Mouse (Mus musculus): ENCODE results near the gene Cntd1. TPM values are rescaled to one million over a fixed set of nuclear protein-coding genes. Genes with fewer than 3 reads are reported as not detected.

Cntd1 gene
- polyA plus RNA-seq, 1 experiment from 2014 or later, result 0.26 TPM

DNA sequence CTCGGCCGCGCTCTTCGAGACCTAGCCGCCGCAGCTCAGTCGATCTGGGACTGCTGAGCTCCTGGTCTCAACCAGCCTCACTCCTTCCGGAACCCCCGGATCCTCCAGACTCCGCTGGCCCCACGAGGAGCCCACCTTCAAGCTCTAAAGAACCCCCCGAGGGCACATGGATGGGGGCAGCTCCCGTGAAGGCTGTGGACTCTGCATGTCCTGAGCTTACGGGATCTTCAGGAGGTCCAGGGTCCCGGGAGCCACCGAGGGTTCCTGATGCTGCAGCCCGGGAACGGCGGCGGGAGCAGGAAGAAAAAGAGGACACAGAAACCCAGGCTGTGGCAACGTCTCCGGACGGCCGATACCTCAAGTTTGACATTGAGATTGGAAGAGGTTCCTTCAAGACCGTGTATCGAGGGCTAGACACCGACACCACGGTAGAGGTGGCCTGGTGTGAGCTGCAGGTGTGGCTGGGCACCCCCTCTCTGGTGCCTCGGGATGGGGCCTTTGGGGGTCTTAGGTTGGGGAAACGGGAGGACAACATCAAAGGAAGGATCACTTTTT, 17.9 kb upstream of the Cntd1 start:
- Histone ChIP-seq H3K9me3 (ENCODE audit: control insufficient read depth) (no peaks in the 10 kb centered on the region), H3K4me3 (ENCODE audit: low read depth, low read length) (peak overlapping the region; percentile 57), H3K4me2 (replicated peaks; ENCODE audit: low read depth) (peak overlapping the region; percentile 99), H3K4me1 (replicated peaks; ENCODE audit: control insufficient read depth, insufficient read depth, low read length) (0 out of 2 replicates have a peak, but pooled peaks cover 10% of the 10 kb centered on the region), H3K9ac (ENCODE audit: low read depth, low read length) (peak overlapping the region; percentile 70), H3K27me3 (replicated peaks; ENCODE audit: control insufficient read depth, insufficient read depth, low read length) (no peaks in the 10 kb centered on the region; the same call in 1 of the 2 replicates), H3K27ac (ENCODE audit: low read depth, low read length) (peak overlapping the region; percentile 57; the same call in 1 of the 2 replicates), H3K36me3 (ENCODE audit: control insufficient read depth, insufficient read depth) (no peaks in the 10 kb centered on the region)
- WGBS, result under 1% methylated on average over 30 of the region's 30 CpGs
- TF ChIP-seq CTCF (IDR thresholded peaks at IDR 0.05; ENCODE audit: low read depth), result no peak
- ATAC-seq, result peak; percentile 7

DNA sequence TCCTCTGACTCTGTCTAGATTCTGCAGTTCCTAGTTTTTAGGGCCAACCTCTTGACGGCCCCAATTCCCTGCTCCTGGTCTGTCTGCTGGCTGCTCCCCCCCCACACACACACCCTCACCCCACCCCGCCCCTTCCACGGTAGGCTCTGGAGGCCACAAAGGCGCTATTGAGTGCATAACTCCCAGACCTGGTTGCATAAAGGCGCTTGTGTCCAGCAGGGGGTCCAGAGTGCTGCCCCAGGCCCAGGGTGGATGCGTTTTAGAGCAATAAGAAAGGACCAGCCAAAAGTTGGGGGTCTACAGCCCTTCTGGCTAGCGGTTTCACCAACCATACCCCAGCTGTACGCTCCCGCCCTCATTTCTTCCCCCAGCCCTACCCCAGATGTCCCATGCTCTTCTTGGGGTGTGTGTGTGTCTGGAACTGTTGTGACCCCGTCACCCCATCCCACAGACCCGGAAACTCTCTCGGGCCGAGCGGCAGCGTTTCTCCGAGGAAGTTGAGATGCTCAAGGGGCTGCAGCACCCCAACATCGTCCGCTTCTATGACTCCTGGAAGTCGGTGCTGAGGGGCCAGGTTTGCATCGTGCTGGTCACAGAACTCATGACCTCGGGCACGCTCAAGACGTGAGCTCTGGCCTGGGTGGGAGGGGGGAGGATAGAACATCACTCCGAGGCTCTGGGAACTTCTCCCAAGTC, 16.4 kb upstream of the Cntd1 start:
- Histone ChIP-seq H3K9me3 (ENCODE audit: control insufficient read depth) (no peaks in the 10 kb centered on the region), H3K4me3 (ENCODE audit: low read depth, low read length) (peak overlapping the region; percentile 24), H3K4me1 (replicated peaks; ENCODE audit: control insufficient read depth, insufficient read depth, low read length) (0 out of 2 replicates have a peak, but pooled peaks cover 10% of the 10 kb centered on the region), H3K36me3 (ENCODE audit: control insufficient read depth, insufficient read depth) (no peaks in the 10 kb centered on the region), H3K4me2 (replicated peaks; ENCODE audit: low read depth) (peak overlapping the region; percentile 99), H3K27me3 (replicated peaks; ENCODE audit: control insufficient read depth, insufficient read depth, low read length) (no peaks in the 10 kb centered on the region; the same call in 1 of the 2 replicates), H3K27ac (ENCODE audit: low read depth, low read length) (no peak overlapping the region), H3K9ac (ENCODE audit: low read depth, low read length) (no peak overlapping the region)
- no peak for ATAC-seq
- TF ChIP-seq CTCF (IDR thresholded peaks at IDR 0.05; ENCODE audit: low read depth), result peak; percentile 22
- WGBS, result 10% methylated on average over 24 of the region's 24 CpGs

- Histone ChIP-seq H3K9me3 (ENCODE audit: control insufficient read depth) (no peaks in the 10 kb centered on the region), H3K4me2 (replicated peaks; ENCODE audit: low read depth) (no peak overlapping the region), H3K27ac (ENCODE audit: low read depth, low read length) (no peak overlapping the region), H3K9ac (ENCODE audit: low read depth, low read length) (no peak overlapping the region), H3K4me1 (replicated peaks; ENCODE audit: control insufficient read depth, insufficient read depth, low read length) (0 out of 2 replicates have a peak, but pooled peaks cover 10% of the 10 kb centered on the region), H3K27me3 (replicated peaks; ENCODE audit: control insufficient read depth, insufficient read depth, low read length) (no peaks in the 10 kb centered on the region; the same call in 1 of the 2 replicates), H3K4me3 (ENCODE audit: low read depth, low read length) (no peak overlapping the region), H3K36me3 (ENCODE audit: control insufficient read depth, insufficient read depth) (no peaks in the 10 kb centered on the region)
- no peak for TF ChIP-seq CTCF (IDR thresholded peaks at IDR 0.05; ENCODE audit: low read depth)
- 43% methylated on average over 32 of the region's 32 CpGs for WGBS
- ATAC-seq, result no peak
These were observed 15.4 kb upstream of the Cntd1 start for GRCm38 (mm10) chr11:101263138-101263988.

DNA sequence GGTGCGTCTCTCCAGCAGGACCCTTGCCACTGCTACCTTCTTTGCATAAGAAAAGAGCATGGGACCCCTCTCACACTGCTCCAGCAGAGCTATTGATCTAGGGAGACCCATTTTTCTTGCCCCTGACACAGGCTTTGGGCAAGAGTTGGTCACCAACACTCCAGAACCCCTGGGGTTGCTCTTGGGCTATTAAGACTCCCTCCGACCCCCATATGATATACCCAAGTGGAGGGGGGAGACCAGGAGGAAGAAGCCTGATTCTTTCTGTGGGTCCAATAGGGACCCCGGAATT, 14.9 kb upstream of the Cntd1 start:
- ATAC-seq, result no peak
- Histone ChIP-seq H3K27me3 (replicated peaks; ENCODE audit: control insufficient read depth, insufficient read depth, low read length) (no peaks in the 10 kb centered on the region; the same call in 1 of the 2 replicates), H3K4me3 (ENCODE audit: low read depth, low read length) (no peak overlapping the region), H3K36me3 (ENCODE audit: control insufficient read depth, insufficient read depth) (no peaks in the 10 kb centered on the region), H3K27ac (ENCODE audit: low read depth, low read length) (no peak overlapping the region), H3K9me3 (ENCODE audit: control insufficient read depth) (no peaks in the 10 kb centered on the region), H3K4me1 (replicated peaks; ENCODE audit: control insufficient read depth, insufficient read depth, low read length) (0 out of 2 replicates have a peak, but pooled peaks cover 10% of the 10 kb centered on the region), H3K9ac (ENCODE audit: low read depth, low read length) (no peak overlapping the region), H3K4me2 (replicated peaks; ENCODE audit: low read depth) (no peak overlapping the region)
- 59% methylated on average over 3 of the region's 3 CpGs for WGBS
- TF ChIP-seq CTCF (IDR thresholded peaks at IDR 0.05; ENCODE audit: low read depth), result no peak

DNA sequence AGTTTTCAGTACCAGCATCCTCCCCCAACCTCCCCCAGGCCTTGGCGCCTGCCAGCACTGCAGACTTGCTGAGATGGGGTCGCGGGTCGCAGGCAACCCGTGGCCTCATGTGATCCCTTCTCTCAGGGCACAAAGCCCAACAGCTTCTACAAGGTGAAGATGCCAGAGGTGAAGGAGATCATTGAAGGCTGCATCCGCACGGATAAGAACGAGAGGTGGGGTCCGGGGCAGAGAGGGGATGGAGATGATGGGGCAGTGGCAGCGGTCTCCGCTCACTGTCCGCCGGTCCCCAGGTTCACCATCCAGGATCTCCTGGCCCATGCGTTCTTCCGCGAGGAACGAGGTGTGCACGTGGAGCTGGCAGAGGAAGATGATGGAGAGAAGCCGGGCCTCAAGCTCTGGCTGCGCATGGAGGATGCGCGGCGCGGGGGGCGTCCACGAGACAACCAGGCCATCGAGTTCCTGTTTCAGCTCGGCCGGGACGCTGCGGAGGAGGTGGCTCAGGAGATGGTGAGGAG, 13.8 kb upstream of the Cntd1 start:
- no peak overlapping the region for H3K9ac ChIP-seq (ENCODE audit: low read depth, low read length)
- peak overlapping the region; percentile 11; the same call in 1 of the 2 replicates for H3K4me2 ChIP-seq (replicated peaks; ENCODE audit: low read depth)
- no peaks in the 10 kb centered on the region; the same call in 1 of the 2 replicates for H3K27me3 ChIP-seq (replicated peaks; ENCODE audit: control insufficient read depth, insufficient read depth, low read length)
- no peak overlapping the region for H3K27ac ChIP-seq (ENCODE audit: low read depth, low read length)
- no peak overlapping the region for H3K4me3 ChIP-seq (ENCODE audit: low read depth, low read length)
- 0 out of 2 replicates have a peak, but pooled peaks cover 10% of the 10 kb centered on the region for H3K4me1 ChIP-seq (replicated peaks; ENCODE audit: control insufficient read depth, insufficient read depth, low read length)
- no peak for ATAC-seq
- no peaks in the 10 kb centered on the region for H3K36me3 ChIP-seq (ENCODE audit: control insufficient read depth, insufficient read depth)
- no peaks in the 10 kb centered on the region for H3K9me3 ChIP-seq (ENCODE audit: control insufficient read depth)
- 41% methylated on average over 31 of the region's 31 CpGs for WGBS
- TF ChIP-seq CTCF (IDR thresholded peaks at IDR 0.05; ENCODE audit: low read depth), result no peak

DNA sequence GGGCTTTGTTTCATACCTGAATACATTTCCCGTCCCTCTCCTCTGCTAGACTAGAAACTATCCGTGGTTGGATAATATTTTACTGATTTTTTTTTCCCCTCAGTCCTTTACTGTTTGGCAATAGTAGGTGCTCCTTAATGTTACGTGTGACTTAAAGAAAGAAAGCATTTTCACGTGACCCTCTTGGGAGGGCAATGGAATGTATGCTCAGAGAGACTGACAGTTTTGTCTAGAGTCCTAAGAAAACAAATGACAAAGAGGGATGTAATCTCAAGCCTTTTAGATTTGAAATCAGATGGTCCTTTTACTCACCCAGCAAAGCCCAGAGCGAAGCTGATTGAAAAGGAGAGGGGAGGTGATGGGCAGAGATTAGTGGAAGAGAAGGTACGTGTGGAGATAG, 12.9 kb upstream of the Cntd1 start:
- Histone ChIP-seq H3K9ac (ENCODE audit: low read depth, low read length) (no peak overlapping the region), H3K4me3 (ENCODE audit: low read depth, low read length) (no peak overlapping the region), H3K4me1 (replicated peaks; ENCODE audit: control insufficient read depth, insufficient read depth, low read length) (0 out of 2 replicates have a peak, but pooled peaks cover 8% of the 10 kb centered on the region), H3K9me3 (ENCODE audit: control insufficient read depth) (no peaks in the 10 kb centered on the region), H3K36me3 (ENCODE audit: control insufficient read depth, insufficient read depth) (no peaks in the 10 kb centered on the region), H3K4me2 (replicated peaks; ENCODE audit: low read depth) (no peak overlapping the region), H3K27ac (ENCODE audit: low read depth, low read length) (no peak overlapping the region), H3K27me3 (replicated peaks; ENCODE audit: control insufficient read depth, insufficient read depth, low read length) (no peaks in the 10 kb centered on the region; the same call in 1 of the 2 replicates)
- 53% methylated on average over 6 of the region's 6 CpGs for WGBS
- TF ChIP-seq CTCF (IDR thresholded peaks at IDR 0.05; ENCODE audit: low read depth), result no peak
- ATAC-seq, result no peak
